Mouse (Mus musculus) lung, embryonic 14.5 days (tissue): ENCODE data around the gene Tert. TPM values are rescaled to one million over a fixed set of nuclear protein-coding genes. Genes with fewer than 3 reads are reported as not detected.

Source experiments
- ATAC-seq: fragments of 200-750 bp; cut with Nextera tagmentation; 2 replicates; pipeline ENCODE4 v1.8.0; 2017; ENCODE audit warnings: mild to moderate bottlenecking, moderate TSS enrichment, moderate library complexity; ENCODE audit not compliant: insufficient read depth
- DNase-seq: peaks from one replicate; pipeline ENCODE4 v3.0.0-alpha.2; 2015
- H3K27ac ChIP-seq: fragments of 300-500 bp; sonication (generic); 2 replicates; pipeline ENCODE4 v1.5.1; 2014; ENCODE audit warnings: low read depth, mild to moderate bottlenecking, moderate library complexity
- H3K27me3 ChIP-seq: fragments of 300-500 bp; sonication (generic); 2 replicates; pipeline ENCODE4 v1.6.1; 2014; ENCODE audit warnings: low read length, control low read depth; ENCODE audit not compliant: insufficient read depth
- H3K36me3 ChIP-seq: fragments of 300-500 bp; sonication (generic); 2 replicates; pipeline ENCODE4 v1.6.1; 2014; ENCODE audit warnings: control low read depth; ENCODE audit not compliant: insufficient read depth
- H3K4me1 ChIP-seq: fragments of 300-500 bp; sonication (generic); 2 replicates; pipeline ENCODE4 v1.6.1; 2014; ENCODE audit warnings: antibody characterized with exemption, control low read depth; ENCODE audit not compliant: insufficient read depth
- H3K4me2 ChIP-seq: fragments of 300-500 bp; sonication (generic); 2 replicates; pipeline ENCODE4 v1.6.1; 2014; ENCODE audit warnings: mild to moderate bottlenecking
- H3K4me3 ChIP-seq: fragments of 300-500 bp; sonication (generic); 2 replicates; pipeline ENCODE4 v1.5.1; 2014; ENCODE audit warnings: low read depth, low read length
- H3K9ac ChIP-seq: fragments of 300-500 bp; sonication (generic); 2 replicates; pipeline ENCODE4 v1.6.1; 2014
- H3K9me3 ChIP-seq: fragments of 300-500 bp; sonication (generic); 2 replicates; pipeline ENCODE4 v1.6.1; 2016; ENCODE audit warnings: low read depth, low read length, control low read depth
- CTCF ChIP-seq: IDR thresholded peaks from 2 replicates; pipeline ENCODE4 v1.5.1; 2016; ENCODE audit warnings: antibody characterized with exemption, low read depth
- WGBS: fragments of 180-500 bp; shearing (Covaris S2); extraction: QIAGEN DNeasy Blood & Tissue Kit; methylation state at CpG from one replicate; pipeline ENCODE4 v1.1.7; 2014; 5-methylcytosine and 5-hydroxymethylcytosine counted together
- polyA plus RNA-seq: library from polyadenylated mRNA; unstranded; fragments of >200 nt; fragmentation: Nextera tagmentation; extraction: Ambion mirVana; gene quantifications from 2 replicates; pipeline ENCODE4 v1.2.1, GENCODE M21; 2014

Gene Tert
- polyA plus RNA-seq, 1 experiment from 2014 or later, result 3.8 TPM

- no peak for TF ChIP-seq CTCF
Measured at GRCm38 (mm10) chr13:73675161-73675560, 48.5 kb downstream of the Tert start.

DNA sequence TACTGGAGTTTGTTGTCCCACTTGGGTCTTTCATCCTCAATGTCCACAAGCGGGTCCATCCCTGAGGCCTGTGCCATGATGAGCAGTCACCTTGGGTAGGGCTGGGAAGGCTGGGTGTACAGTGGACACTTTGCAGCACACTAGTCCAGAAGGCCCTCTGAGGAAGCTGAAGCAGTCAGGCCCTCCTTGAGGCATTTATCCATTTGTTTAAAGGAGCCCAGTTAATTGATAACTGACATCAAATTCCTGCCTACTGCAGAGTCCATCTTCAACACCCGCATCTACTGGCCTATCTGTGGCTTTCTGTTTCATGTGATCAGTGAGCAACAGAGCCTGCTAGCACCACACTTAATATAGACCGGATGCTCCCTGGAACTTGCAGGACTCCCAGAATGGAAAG, 51.1 kb downstream of the Tert start, which contains the start of gene Slc6a18:
TSS of gene Slc6a18 (minus strand) at position 171 of the 400 bp plus-strand sequence.
- no peak within 1 kb of the TSS for H3K27ac ChIP-seq
- no peak for ATAC-seq
- no peaks in the 10 kb centered on the region for H3K9me3 ChIP-seq
- no peak for TF ChIP-seq CTCF
- WGBS, result 78% methylated on average over 3 of the region's 3 CpGs
- no peak within 1 kb of the TSS for H3K4me3 ChIP-seq
- no peak within 1 kb of the TSS for H3K4me2 ChIP-seq
- H3K9ac ChIP-seq, result no peak within 1 kb of the TSS
- no peaks in the 10 kb centered on the region for H3K36me3 ChIP-seq
- DNase-seq, result no peak
- no peaks in the 10 kb centered on the region for H3K4me1 ChIP-seq
- no peaks in the 10 kb centered on the region for H3K27me3 ChIP-seq

More at GRCm38 (mm10) chr13:73675161-73675560, 48.5 kb downstream of the Tert start:
- no peak overlapping the region for H3K4me2 ChIP-seq
- no peak overlapping the region for H3K27ac ChIP-seq
- DNase-seq, result no peak
- no peaks in the 10 kb centered on the region for H3K36me3 ChIP-seq
- no peaks in the 10 kb centered on the region for H3K9me3 ChIP-seq
- H3K27me3 ChIP-seq, result no peaks in the 10 kb centered on the region
- H3K9ac ChIP-seq, result no peak overlapping the region
- no peak overlapping the region for H3K4me3 ChIP-seq
- WGBS, result 88% methylated on average over 7 of the region's 7 CpGs
- no peaks in the 10 kb centered on the region for H3K4me1 ChIP-seq
- no peak for ATAC-seq

GRCm38 (mm10) chr13:73679311-73679710, 52.6 kb downstream of the Tert start:
- no peaks in the 10 kb centered on the region for H3K36me3 ChIP-seq
- 42% methylated on average over 2 of the region's 2 CpGs for WGBS
- no peak overlapping the region for H3K27ac ChIP-seq
- H3K27me3 ChIP-seq, result no peaks in the 10 kb centered on the region
- H3K4me3 ChIP-seq, result no peak overlapping the region
- TF ChIP-seq CTCF, result no peak
- no peak overlapping the region for H3K4me2 ChIP-seq
- DNase-seq, result no peak
- ATAC-seq, result no peak
- H3K9me3 ChIP-seq, result no peaks in the 10 kb centered on the region
- no peaks in the 10 kb centered on the region for H3K4me1 ChIP-seq
- H3K9ac ChIP-seq, result no peak overlapping the region

GRCm38 (mm10) chr13:73680394-73680793, 53.7 kb downstream of the Tert start:
- Histone ChIP-seq H3K4me1 (no peaks in the 10 kb centered on the region), H3K9ac (no peak overlapping the region), H3K9me3 (no peaks in the 10 kb centered on the region), H3K4me2 (no peak overlapping the region), H3K4me3 (no peak overlapping the region), H3K27me3 (no peaks in the 10 kb centered on the region), H3K27ac (no peak overlapping the region), H3K36me3 (no peaks in the 10 kb centered on the region)
- DNase-seq (peak; percentile 1), ATAC-seq (no peak)
- 7% methylated on average over 1 of the region's 1 CpGs for WGBS
- no peak for TF ChIP-seq CTCF

DNA sequence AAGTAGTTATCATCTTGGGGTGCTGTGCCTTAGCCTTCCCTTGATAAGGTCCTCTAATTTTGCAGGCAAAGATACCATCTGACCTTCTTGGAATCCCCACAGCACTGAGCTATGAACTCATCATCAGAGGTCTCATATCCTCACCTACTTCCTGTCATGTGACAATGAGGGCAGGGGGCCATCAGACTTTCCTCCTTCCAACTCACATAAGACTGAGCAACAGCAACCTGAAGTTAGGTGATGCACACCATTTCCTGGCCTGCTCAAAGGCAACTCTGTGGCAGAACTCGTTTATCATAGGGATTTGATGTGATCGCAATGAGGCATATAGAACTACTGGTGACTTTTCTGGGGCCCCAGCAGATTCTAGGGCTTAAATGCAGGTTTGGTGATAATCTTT, 55.5 kb downstream of the Tert start:
- DNase-seq, result no peak
- Histone ChIP-seq H3K9ac (no peak overlapping the region), H3K9me3 (no peaks in the 10 kb centered on the region), H3K4me2 (no peak overlapping the region), H3K27ac (no peak overlapping the region), H3K27me3 (no peaks in the 10 kb centered on the region), H3K4me3 (no peak overlapping the region), H3K36me3 (no peaks in the 10 kb centered on the region), H3K4me1 (no peaks in the 10 kb centered on the region)
- TF ChIP-seq CTCF, result no peak
- no peak for ATAC-seq
- 72% methylated on average over 2 of the region's 2 CpGs for WGBS

DNA sequence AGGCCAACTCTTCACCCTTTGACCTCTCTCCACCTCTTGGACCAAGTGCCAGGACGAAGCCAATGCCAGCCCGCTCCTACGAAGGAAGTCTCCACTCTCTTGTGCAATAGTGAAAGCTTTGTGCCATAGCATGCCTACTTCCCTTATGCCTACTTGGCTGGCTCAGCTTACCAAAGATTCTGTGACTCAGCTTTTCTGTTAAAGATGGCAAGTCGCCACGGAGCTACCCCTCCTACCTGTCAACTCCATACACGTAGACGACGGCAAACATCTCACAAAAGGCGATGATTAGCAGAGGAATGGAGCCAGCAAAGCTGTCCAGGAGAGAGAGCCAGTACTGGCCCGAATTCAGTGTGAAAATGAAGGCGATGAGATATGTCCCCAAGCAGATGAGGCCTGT, 57.0 kb downstream of the Tert start:
- 81% methylated on average over 11 of the region's 11 CpGs for WGBS
- no peak for ATAC-seq

DNA sequence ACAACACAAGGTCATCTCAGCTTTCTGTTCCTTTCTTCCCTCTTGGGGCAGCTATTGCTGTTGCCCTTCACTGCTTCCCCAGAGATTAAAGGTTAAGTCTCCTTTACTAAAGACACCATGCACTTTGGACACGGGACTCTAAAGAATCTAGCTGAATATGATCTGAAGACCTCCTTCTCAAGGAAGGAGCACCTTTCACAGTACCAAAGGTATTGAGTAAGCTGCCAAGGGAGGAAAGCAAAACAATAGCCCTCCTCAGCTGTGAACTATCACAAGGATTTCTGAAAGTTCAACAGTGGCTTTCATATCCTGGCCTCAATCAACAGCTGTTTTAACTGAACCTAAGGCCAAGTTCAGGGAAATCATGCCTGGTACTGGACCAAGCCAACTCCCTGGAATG, 57.7 kb downstream of the Tert start:
- Histone ChIP-seq H3K4me2 (no peak overlapping the region), H3K9ac (no peak overlapping the region), H3K27me3 (no peaks in the 10 kb centered on the region), H3K9me3 (no peaks in the 10 kb centered on the region), H3K4me3 (no peak overlapping the region), H3K36me3 (no peaks in the 10 kb centered on the region), H3K27ac (no peak overlapping the region), H3K4me1 (no peaks in the 10 kb centered on the region)
- ATAC-seq, result no peak
- no peak for DNase-seq
- 68% methylated on average over 1 of the region's 1 CpGs for WGBS
- no peak for TF ChIP-seq CTCF

More for the DNA sequence above, 57.0 kb downstream of the Tert start:
- no peaks in the 10 kb centered on the region for H3K9me3 ChIP-seq
- H3K27ac ChIP-seq, result no peak overlapping the region
- no peak overlapping the region for H3K4me3 ChIP-seq
- H3K4me1 ChIP-seq, result no peaks in the 10 kb centered on the region
- no peaks in the 10 kb centered on the region for H3K27me3 ChIP-seq
- H3K4me2 ChIP-seq, result no peak overlapping the region
- no peaks in the 10 kb centered on the region for H3K36me3 ChIP-seq
- H3K9ac ChIP-seq, result no peak overlapping the region
- TF ChIP-seq CTCF, result no peak
- no peak for DNase-seq

DNA sequence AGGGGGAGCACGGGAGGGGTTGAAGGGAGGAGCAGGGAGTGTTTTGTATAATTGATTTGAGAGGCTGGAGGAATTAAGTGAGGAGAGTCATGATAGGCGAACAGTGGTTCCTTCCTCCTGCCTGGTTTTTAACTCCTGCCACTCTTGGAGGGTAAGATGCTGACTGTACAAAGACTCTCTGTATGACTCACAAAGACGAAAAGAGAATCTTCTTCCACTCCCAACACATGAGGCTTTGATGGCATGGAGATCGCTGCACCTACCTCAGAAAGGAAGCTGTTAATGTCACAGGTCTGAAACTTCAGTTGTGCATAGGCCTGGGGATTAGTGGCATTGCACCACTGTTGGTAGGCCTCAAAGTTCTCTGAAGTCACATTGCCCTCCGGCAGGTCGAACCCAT, 58.8 kb downstream of the Tert start:
- 71% methylated on average over 6 of the region's 6 CpGs for WGBS
- no peak for ATAC-seq

More for the DNA sequence above, 58.8 kb downstream of the Tert start:
- H3K4me2 ChIP-seq, result no peak overlapping the region
- no peak for DNase-seq
- no peaks in the 10 kb centered on the region for H3K9me3 ChIP-seq
- H3K27me3 ChIP-seq, result no peaks in the 10 kb centered on the region
- H3K4me1 ChIP-seq, result no peaks in the 10 kb centered on the region
- H3K9ac ChIP-seq, result no peak overlapping the region
- no peak overlapping the region for H3K27ac ChIP-seq
- H3K36me3 ChIP-seq, result no peaks in the 10 kb centered on the region
- no peak overlapping the region for H3K4me3 ChIP-seq
- no peak for TF ChIP-seq CTCF
